Mouse (Mus musculus) right cerebral cortex, postnatal 10 days (tissue): ENCODE results near the gene Eif5.

Experiments used
- DNase-seq, 2 experiments: peaks; one replicate each; pipeline ENCODE4 v3.0.0; 2021; ENCODE audit warnings: low spot score in 2 of 2

The Eif5 gene

GRCm38 (mm10) chr12:111563076-111563629, 25.3 kb downstream of the Eif5 start:
- no peak for DNase-seq

- no peak for DNase-seq
Observed at GRCm38 (mm10) chr12:111565363-111565762, 27.5 kb downstream of the Eif5 start.

- no peak for DNase-seq
Observed at GRCm38 (mm10) chr12:111568836-111569235, 31.0 kb downstream of the Eif5 start.

GRCm38 (mm10) chr12:111572406-111572805, 34.6 kb downstream of the Eif5 start:
- DNase-seq, result no peak

- DNase-seq, result no peak
Observed at GRCm38 (mm10) chr12:111573315-111573714, 35.5 kb downstream of the Eif5 start.

- DNase-seq, result peak; percentile 98 to 99
Observed at GRCm38 (mm10) chr12:111574074-111574886, 36.5 kb downstream of the Eif5 start, which contains the start of gene Mark3. Gene Mark3 (plus strand): TSS chr12:111574523.

GRCm38 (mm10) chr12:111574887-111575838, 37.3 kb downstream of the Eif5 start:
- DNase-seq, result peak; percentile 54 to 57

- no peak for DNase-seq
Observed at GRCm38 (mm10) chr12:111583058-111583457, 45.2 kb downstream of the Eif5 start.

- no peak for DNase-seq
Observed at GRCm38 (mm10) chr12:111584401-111584800, 46.6 kb downstream of the Eif5 start.

- DNase-seq, result no peak
Observed at GRCm38 (mm10) chr12:111587252-111587651, 49.4 kb downstream of the Eif5 start.

GRCm38 (mm10) chr12:111592407-111593021, 54.7 kb downstream of the Eif5 start:
- no peak for DNase-seq

GRCm38 (mm10) chr12:111593775-111594174, 56.0 kb downstream of the Eif5 start:
- no peak for DNase-seq
